Mouse (Mus musculus): Measurements from ENCODE around the gene Pacs2. TPM values are rescaled to one million over a fixed set of nuclear protein-coding genes. Genes with fewer than 3 reads are reported as not detected.
A peak's percentile ranks its signal among the peaks of the same experiment; 100 is the strongest.

The Pacs2 gene
- polyA plus RNA-seq, 1 experiment from 2014 or later, result 26.3 TPM

- Histone ChIP-seq H3K9ac (peak overlapping the region; percentile 34; the same call in 1 of the 2 replicates), H3K9me3 (no peaks in the 10 kb centered on the region), H3K27ac (peak overlapping the region; percentile 56), H3K36me3 (replicated peaks) (peaks cover 6% of the 10 kb centered on the region; the same call in 1 of the 2 replicates), H3K4me1 (peaks cover 40% of the 10 kb centered on the region), H3K4me3 (replicated peaks) (no peak overlapping the region), H3K4me2 (no peak overlapping the region), H3K27me3 (no peaks in the 10 kb centered on the region)
- WGBS, result 75% methylated on average over 11 of the region's 11 CpGs
- peak; percentile 59; the same call in 1 of the 2 replicates for ATAC-seq (ENCODE audit: low FRiP score)
Measured at GRCm38 (mm10) chr12:113032296-113033250, 18.3 kb downstream of the Pacs2 start.

- Histone ChIP-seq H3K27ac (no peak overlapping the region), H3K27me3 (no peaks in the 10 kb centered on the region), H3K9ac (no peak overlapping the region), H3K4me3 (replicated peaks) (no peak overlapping the region), H3K4me2 (no peak overlapping the region), H3K4me1 (peaks cover 23% of the 10 kb centered on the region), H3K36me3 (replicated peaks) (no peaks in the 10 kb centered on the region), H3K9me3 (no peaks in the 10 kb centered on the region)
- 90% methylated on average over 2 of the region's 2 CpGs for WGBS
- no peak for ATAC-seq (ENCODE audit: low FRiP score)
Measured at GRCm38 (mm10) chr12:113035093-113035492, 20.8 kb downstream of the Pacs2 start.

GRCm38 (mm10) chr12:113036996-113037395, 22.7 kb downstream of the Pacs2 start:
- peaks cover 29% of the 10 kb centered on the region for H3K4me1 ChIP-seq
- 89% methylated on average over 4 of the region's 4 CpGs for WGBS
- H3K9me3 ChIP-seq, result no peaks in the 10 kb centered on the region
- H3K4me3 ChIP-seq (replicated peaks), result no peak overlapping the region
- no peaks in the 10 kb centered on the region for H3K36me3 ChIP-seq (replicated peaks)
- H3K27ac ChIP-seq, result no peak overlapping the region
- H3K9ac ChIP-seq, result no peak overlapping the region
- H3K4me2 ChIP-seq, result no peak overlapping the region
- ATAC-seq (ENCODE audit: low FRiP score), result no peak
- no peaks in the 10 kb centered on the region for H3K27me3 ChIP-seq

- H3K9ac ChIP-seq, result no peak overlapping the region
- no peak overlapping the region for H3K4me3 ChIP-seq (replicated peaks)
- no peak overlapping the region for H3K27ac ChIP-seq
- 84% methylated on average over 4 of the region's 4 CpGs for WGBS
- no peaks in the 10 kb centered on the region for H3K36me3 ChIP-seq (replicated peaks)
- H3K27me3 ChIP-seq, result no peaks in the 10 kb centered on the region
- no peak overlapping the region for H3K4me2 ChIP-seq
- H3K4me1 ChIP-seq, result peaks cover 15% of the 10 kb centered on the region
- H3K9me3 ChIP-seq, result no peaks in the 10 kb centered on the region
- ATAC-seq (ENCODE audit: low FRiP score), result no peak
Measured at GRCm38 (mm10) chr12:113038414-113038813, 24.1 kb downstream of the Pacs2 start.

- H3K9ac ChIP-seq, result no peak overlapping the region
- no peak overlapping the region for H3K4me3 ChIP-seq (replicated peaks)
- H3K4me1 ChIP-seq, result peaks cover 10% of the 10 kb centered on the region
- no peaks in the 10 kb centered on the region for H3K9me3 ChIP-seq
- no peak overlapping the region for H3K4me2 ChIP-seq
- 0 out of 2 replicates have a peak, but pooled peaks have one; percentile 39 for ATAC-seq (ENCODE audit: low FRiP score)
- no peak overlapping the region for H3K27ac ChIP-seq
- H3K27me3 ChIP-seq, result no peaks in the 10 kb centered on the region
- H3K36me3 ChIP-seq (replicated peaks), result peaks cover 18% of the 10 kb centered on the region
- WGBS, result 80% methylated on average over 15 of the region's 15 CpGs
Measured at GRCm38 (mm10) chr12:113041481-113042439, 27.5 kb downstream of the Pacs2 start.

- Histone ChIP-seq H3K36me3 (replicated peaks) (peaks cover 26% of the 10 kb centered on the region), H3K27ac (0 out of 2 replicates have a peak overlapping the region, but pooled peaks have one; percentile 3), H3K9ac (no peak overlapping the region), H3K4me1 (peaks cover 10% of the 10 kb centered on the region), H3K27me3 (no peaks in the 10 kb centered on the region), H3K4me3 (replicated peaks) (no peak overlapping the region), H3K4me2 (no peak overlapping the region), H3K9me3 (no peaks in the 10 kb centered on the region)
- WGBS, result 92% methylated on average over 2 of the region's 2 CpGs
- no peak for ATAC-seq (ENCODE audit: low FRiP score)
Measured at GRCm38 (mm10) chr12:113042543-113042942, 28.2 kb downstream of the Pacs2 start.

GRCm38 (mm10) chr12:113044916-113045677, 30.8 kb downstream of the Pacs2 start:
- WGBS, result 83% methylated on average over 3 of the region's 3 CpGs
- Histone ChIP-seq H3K9ac (no peak overlapping the region), H3K27ac (no peak overlapping the region), H3K27me3 (no peaks in the 10 kb centered on the region), H3K4me2 (no peak overlapping the region), H3K4me3 (replicated peaks) (no peak overlapping the region), H3K9me3 (no peaks in the 10 kb centered on the region), H3K36me3 (replicated peaks) (peaks cover 49% of the 10 kb centered on the region), H3K4me1 (peaks cover 10% of the 10 kb centered on the region)
- no peak for ATAC-seq (ENCODE audit: low FRiP score)

- H3K27ac ChIP-seq, result no peak overlapping the region
- no peaks in the 10 kb centered on the region for H3K9me3 ChIP-seq
- no peaks in the 10 kb centered on the region for H3K27me3 ChIP-seq
- H3K4me3 ChIP-seq (replicated peaks), result no peak overlapping the region
- H3K36me3 ChIP-seq (replicated peaks), result peaks cover 67% of the 10 kb centered on the region
- no peaks in the 10 kb centered on the region for H3K4me1 ChIP-seq
- no peak overlapping the region for H3K9ac ChIP-seq
- WGBS, result 93% methylated on average over 15 of the region's 15 CpGs
- no peak for ATAC-seq (ENCODE audit: low FRiP score)
- no peak overlapping the region for H3K4me2 ChIP-seq
Measured at GRCm38 (mm10) chr12:113046861-113047260, 32.6 kb downstream of the Pacs2 start.

- no peak overlapping the region for H3K27ac ChIP-seq
- H3K9ac ChIP-seq, result no peak overlapping the region
- H3K4me3 ChIP-seq (replicated peaks), result no peak overlapping the region
- H3K36me3 ChIP-seq (replicated peaks), result peaks cover 79% of the 10 kb centered on the region
- WGBS, result 84% methylated on average over 5 of the region's 5 CpGs
- no peaks in the 10 kb centered on the region for H3K27me3 ChIP-seq
- H3K9me3 ChIP-seq, result no peaks in the 10 kb centered on the region
- no peaks in the 10 kb centered on the region for H3K4me1 ChIP-seq
- no peak overlapping the region for H3K4me2 ChIP-seq
- no peak for ATAC-seq (ENCODE audit: low FRiP score)
Measured at GRCm38 (mm10) chr12:113048103-113048502, 33.8 kb downstream of the Pacs2 start.

- WGBS, result 94% methylated on average over 9 of the region's 9 CpGs
- Histone ChIP-seq H3K27ac (no peak overlapping the region), H3K27me3 (no peaks in the 10 kb centered on the region), H3K9ac (no peak overlapping the region), H3K36me3 (replicated peaks) (peaks cover 88% of the 10 kb centered on the region), H3K4me1 (no peaks in the 10 kb centered on the region), H3K9me3 (no peaks in the 10 kb centered on the region), H3K4me3 (replicated peaks) (no peak overlapping the region), H3K4me2 (no peak overlapping the region)
- no peak for ATAC-seq (ENCODE audit: low FRiP score)
Measured at GRCm38 (mm10) chr12:113049836-113050235, 35.5 kb downstream of the Pacs2 start.

- Histone ChIP-seq H3K36me3 (replicated peaks) (peaks cover 86% of the 10 kb centered on the region), H3K4me3 (replicated peaks) (no peak overlapping the region), H3K27me3 (no peaks in the 10 kb centered on the region), H3K9ac (no peak overlapping the region), H3K4me1 (no peaks in the 10 kb centered on the region), H3K27ac (no peak overlapping the region), H3K9me3 (no peaks in the 10 kb centered on the region), H3K4me2 (no peak overlapping the region)
- 85% methylated on average over 12 of the region's 12 CpGs for WGBS
- no peak for ATAC-seq (ENCODE audit: low FRiP score)
Measured at GRCm38 (mm10) chr12:113050671-113051070, 36.4 kb downstream of the Pacs2 start.

Measured in forebrain, embryonic 12.5 days (tissue).